Mouse (Mus musculus) cerebellum, adult 11 months (tissue): ENCODE results near the gene Abcg8.
A peak's percentile ranks its signal among the peaks of the same experiment; 100 is the strongest.

ENCODE experiments used
- DNase-seq: peaks from one replicate; pipeline ENCODE4 v3.0.0; 2022

Abcg8 gene

DNA sequence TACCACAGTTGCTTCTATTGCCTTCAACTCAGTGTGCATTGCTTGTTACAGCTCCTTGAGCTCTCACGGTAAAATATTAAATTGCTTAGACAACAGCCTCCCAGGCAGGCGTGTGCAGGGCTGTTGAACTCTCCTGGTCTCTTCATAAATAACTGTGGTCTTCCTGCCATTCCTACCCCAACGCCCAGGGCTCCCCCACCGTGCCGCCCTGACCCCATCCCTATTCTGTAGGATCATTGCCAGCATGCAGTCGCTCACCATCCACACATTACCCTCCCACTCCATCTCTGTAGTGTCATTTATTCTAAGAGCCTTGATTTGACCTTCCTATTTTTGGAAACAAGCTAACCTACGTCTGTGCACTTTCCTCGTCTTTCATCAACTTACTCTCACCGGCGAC is 11.0 kb upstream of the Abcg8 start:
- DNase-seq: no peak

- no peak for DNase-seq
These were observed 10.4 kb upstream of the Abcg8 start for GRCm38 (mm10) chr17:84665691-84666090.

- no peak for DNase-seq
These were observed 8.3 kb upstream of the Abcg8 start for GRCm38 (mm10) chr17:84667848-84668247.

- no peak for DNase-seq
These were observed 3.4 kb upstream of the Abcg8 start for GRCm38 (mm10) chr17:84672376-84673369.

DNA sequence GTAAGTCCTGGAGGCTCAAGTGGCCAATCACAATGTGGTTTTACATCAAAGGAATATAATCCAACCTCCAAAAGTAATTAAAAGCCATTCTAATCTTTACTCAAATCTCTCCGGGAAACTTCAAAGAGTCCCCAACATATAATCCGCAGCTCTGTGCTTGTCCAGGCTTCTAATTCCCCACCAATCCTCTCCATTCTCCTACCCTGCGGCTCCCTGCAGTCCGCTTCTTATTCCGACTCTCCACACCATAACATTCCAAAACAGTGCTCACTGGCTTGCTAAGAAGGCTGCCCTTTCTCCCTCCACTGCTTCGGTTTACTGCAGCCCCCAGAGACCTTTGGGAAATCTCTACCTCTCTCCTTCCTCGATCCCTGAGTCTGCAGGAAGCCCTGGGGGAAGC is 2.1 kb upstream of the Abcg8 start:
- no peak for DNase-seq

DNA sequence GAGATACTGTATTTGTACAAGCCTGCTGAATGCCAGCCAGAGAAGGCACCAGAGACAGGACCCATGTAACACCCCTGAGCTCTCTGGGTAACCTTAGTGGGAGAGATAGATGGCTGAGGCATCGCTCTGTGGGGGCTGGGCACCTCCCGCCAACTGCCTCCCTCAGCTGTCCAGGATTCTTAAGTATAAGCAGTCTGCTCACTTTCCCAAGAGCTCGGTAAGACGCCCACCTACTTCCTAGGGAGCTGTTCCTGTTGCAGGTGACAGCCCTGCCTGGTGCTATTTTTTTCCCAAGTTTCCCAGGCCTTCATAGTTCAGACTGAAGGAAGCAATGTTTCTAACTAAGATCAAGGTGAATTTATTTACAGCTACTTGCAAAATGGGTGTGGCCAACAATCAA is 898 bp upstream of the Abcg8 start:
- DNase-seq: no peak

DNA sequence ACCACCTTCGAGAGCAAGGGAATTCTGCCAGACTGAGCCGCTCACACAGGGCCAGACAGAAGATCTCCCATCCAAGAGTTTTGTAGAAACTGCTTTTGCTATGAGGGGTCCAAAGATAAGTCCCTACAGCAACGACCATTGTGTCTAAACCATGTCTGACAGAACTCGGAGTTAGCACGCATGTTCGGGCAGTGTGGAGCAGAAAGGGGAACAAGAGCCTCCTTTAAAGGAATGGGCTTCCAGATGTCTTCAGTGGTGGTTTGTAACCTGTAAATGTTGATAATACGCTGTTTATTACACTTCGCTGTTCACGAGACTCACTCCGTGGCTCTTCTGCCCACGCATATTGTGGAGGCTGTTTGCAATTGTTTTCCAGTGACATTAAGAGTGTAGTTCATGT is 1.5 kb downstream of the Abcg8 start:
- no peak for DNase-seq

DNA sequence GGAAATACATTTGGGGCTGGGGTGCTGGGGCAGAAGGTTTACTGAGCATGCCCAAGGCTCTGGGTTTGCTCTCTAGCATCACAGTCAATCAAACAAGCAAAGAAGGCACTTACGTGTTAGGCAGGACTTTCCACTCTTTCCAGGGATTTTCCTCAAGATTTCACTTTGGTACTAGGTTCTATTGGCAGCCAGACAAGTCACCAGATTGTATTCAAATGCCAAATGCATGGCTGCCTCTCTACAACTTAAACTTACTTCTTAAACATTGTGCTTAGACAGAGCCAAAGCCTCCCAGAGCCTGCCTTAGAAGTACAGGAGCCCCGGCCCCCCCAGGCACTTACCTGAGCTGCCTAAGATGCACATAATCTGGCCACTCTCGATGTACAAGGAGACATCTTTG is 5.6 kb downstream of the Abcg8 start:
- no peak for DNase-seq

GRCm38 (mm10) chr17:84682734-84683717 is 6.9 kb downstream of the Abcg8 start, which contains the start of gene Abcg5:
Gene Abcg5, minus strand, starts transcription at chr17:84683011.
- no peak for DNase-seq

DNA sequence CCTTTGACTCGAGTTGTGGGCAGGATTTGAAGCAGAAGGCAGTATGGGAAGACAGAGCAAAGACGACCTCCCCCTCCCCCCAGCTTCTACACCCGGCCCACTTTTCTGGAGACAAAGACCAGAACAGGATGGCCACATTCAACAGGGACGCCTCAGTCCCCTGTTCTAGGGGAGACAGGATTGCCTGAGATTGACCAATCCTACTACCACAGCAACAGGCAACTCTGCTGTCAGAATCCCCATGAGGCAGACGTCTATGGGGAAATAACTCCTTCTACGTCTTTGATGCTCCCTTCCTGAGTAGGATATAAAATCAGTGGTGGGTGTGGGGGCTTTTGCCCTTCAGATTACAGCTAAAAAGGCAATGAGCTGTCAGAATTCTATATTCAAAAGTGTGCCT is 8.2 kb downstream of the Abcg8 start:
- no peak for DNase-seq

- DNase-seq: no peak
These were observed 9.2 kb downstream of the Abcg8 start for GRCm38 (mm10) chr17:84685286-84685685.

DNA sequence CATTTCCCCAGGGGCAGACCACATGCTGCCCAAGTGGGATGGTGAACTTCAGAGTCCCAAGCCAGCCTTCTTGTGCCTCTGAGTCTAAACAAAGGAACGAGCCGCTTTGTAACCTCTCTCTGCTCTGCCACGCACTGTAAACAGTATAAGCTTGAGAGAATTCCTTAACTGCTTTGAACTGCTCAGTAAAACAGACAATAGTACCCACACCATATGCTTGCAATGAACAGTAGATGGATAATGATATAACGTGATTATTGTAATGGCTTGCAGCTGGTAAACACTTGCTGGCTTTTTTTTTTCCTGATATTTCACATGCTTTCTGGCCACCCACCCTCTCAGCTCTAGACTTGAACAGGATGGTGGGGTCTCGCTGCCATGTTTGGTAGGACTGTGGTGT is 11.9 kb downstream of the Abcg8 start:
- no peak for DNase-seq

DNA sequence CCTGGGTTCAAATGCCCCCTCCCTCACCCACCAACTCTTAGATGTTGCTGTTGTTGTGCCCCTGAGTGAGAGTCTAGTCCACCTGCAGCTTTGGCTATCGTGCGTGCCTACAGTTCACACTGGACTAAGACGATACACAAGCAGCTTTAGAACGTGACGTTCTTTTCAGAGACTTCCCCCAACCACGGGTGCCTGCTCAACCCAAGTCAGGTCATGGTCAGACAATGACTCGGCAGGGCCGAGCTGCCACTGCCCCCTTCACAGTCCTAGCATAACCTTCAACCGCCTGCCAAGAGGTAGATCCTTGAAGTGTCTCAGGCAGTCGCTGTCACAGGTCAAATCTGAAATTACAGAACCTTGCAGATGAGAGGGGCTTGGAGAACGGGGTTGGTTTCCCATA is 12.7 kb downstream of the Abcg8 start:
- DNase-seq: no peak

GRCm38 (mm10) chr17:84689316-84689715 is 13.2 kb downstream of the Abcg8 start:
- DNase-seq: no peak

DNA sequence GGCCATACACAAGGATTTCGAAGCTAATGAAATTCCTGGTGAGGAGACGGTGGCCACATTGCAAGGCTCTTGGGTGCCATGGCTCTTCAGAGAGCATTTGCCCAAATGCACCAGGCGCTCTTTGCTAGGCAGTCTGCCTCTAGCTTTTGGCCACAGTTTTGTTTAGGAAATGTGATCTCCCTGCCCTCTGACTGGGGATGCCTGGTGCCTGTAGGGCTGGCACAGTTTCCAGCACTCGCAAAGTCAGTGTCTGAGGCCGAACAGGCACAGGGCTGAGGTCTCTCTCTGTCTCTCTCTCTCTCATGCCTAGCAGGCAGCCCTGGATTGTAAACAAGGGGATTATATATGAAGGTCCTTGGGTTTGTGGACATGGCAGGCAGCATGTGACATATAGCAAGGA is 14.0 kb downstream of the Abcg8 start:
- DNase-seq: no peak

GRCm38 (mm10) chr17:84693741-84694140 is 17.6 kb downstream of the Abcg8 start:
- DNase-seq: no peak

GRCm38 (mm10) chr17:84696537-84696936 is 20.4 kb downstream of the Abcg8 start:
- no peak for DNase-seq

DNA sequence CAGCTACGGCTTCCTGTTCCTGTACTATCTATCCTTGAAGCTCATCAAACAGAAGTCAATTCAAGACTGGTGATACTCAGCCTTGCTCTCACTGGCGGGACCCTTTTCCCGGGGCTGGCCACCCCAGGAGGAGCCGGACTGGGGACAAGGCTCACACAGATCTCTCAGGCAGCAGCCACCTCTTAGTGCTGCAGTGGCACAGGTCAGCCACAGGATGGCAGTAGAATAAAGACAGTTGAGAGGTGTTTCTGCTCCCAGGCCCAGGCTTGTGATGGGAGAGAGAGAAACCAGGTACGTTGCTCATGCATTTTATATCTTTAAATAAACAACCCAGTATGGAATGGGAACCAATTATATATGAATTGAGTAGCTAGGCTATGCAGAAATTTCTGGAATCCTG is 22.6 kb downstream of the Abcg8 start:
- peak; percentile 39 for DNase-seq

- DNase-seq: no peak
These were observed 31.3 kb downstream of the Abcg8 start for GRCm38 (mm10) chr17:84707407-84707806.

DNA sequence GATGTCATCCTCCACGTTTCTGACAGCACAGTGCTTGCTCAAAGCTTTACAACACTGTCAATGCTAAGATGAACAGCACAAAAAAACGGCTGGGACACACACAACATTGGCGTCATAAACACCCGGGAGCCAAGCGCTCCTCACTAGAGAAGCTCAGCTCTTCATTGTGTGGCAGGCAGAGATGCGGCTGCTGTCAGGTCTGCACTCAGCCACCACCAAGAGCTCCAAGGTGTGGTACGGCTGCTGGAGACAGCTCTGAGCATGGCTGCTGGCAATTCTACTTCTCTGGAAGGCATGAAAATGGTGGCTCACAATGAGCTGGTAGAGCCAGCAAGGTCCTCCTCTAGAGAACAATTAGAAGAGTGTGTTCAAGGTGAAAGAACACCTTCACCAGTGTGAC is 32.7 kb downstream of the Abcg8 start:
- DNase-seq: no peak

DNA sequence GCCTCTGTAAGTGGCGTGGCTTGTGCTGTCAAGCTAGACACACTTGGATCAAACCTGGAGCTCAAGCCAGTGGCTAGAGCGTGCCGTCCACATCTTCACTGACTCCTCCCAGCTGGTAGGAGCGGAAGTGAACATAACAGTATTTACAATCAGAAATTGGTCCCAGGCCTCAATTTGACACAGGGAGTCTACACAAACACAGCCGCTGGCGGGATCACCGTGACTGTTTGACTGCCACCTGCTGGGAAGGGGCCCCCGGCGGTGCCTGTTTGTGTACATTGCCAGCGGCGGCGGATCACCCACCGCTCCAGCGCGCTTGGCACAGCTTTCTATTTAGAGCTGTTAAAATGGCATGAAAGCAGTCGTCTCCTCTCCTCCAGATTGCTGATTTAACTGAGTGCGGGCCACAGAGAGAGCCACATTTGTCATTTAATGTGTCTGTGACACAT is 33.3 kb downstream of the Abcg8 start:
- DNase-seq: no peak

DNA sequence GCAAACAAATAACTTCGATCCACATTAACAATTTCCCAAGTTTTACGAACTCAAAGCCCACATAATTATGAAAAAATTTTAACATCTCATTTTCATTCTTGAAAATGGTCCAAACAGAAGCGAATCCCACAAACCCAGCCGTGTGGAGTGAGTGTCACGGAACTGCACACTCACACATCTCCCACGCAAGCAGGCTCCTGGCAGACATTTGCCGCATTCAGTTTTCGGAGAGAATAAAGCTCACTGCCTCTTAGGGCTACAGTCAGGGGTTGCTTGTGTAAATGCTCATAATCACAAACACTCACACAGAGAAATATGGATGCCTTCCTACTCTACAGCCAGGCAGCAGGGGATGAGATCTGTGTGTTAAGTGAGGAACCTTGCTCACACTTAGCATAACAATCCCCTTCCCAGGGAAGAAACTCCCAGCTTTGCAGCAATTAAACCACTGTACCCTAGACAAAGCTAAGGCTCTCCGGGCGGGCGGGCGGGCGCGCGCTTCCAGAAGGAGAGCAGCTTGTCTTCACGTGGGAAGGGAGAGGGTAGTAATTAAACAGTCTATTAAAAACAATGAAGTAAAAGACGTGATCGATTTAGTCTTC is 37.6 kb downstream of the Abcg8 start:
- no peak for DNase-seq

GRCm38 (mm10) chr17:84714930-84715329 is 38.8 kb downstream of the Abcg8 start:
- DNase-seq: no peak
